Mouse (Mus musculus): ENCODE data around the gene Git2.

- TF ChIP-seq POLR2A (IDR thresholded peaks at IDR 0.05; ENCODE audit: low read depth, low read length) (no peak), CTCF (IDR thresholded peaks at IDR 0.05; ENCODE audit: extremely low read depth, insufficient read depth, insufficient read length, insufficient replicate concordance) (no peak)
These were observed 33.1 kb upstream of the Git2 start for GRCm38 (mm10) chr5:114808385-114808784.
